Mouse (Mus musculus): ENCODE results near the gene Pld2. TPM values are rescaled to one million over a fixed set of nuclear protein-coding genes. Genes with fewer than 3 reads are reported as not detected.

Pld2 gene
- polyA plus RNA-seq, 1 experiment = 1.1 TPM

DNA sequence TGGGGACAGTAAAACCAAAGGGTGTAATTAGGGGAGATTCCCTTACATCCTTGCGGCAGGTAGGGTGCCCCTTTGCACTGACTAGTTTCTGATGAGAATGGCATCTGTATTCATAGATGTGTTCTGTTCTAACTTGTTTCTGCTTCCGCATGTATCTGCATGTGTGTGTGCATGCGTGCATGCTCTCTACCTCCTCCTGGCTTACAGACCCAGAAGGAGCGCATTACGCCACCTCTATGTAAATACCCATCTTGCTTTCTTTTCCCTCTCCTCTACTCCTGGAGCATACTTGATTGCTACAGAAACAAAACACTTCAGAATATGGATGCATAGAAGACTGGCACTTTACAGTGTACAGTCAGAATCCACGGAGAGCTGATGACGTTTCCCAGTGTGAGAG, 43.9 kb downstream of the Pld2 start:
- peak overlapping the region; percentile 79 for H3K4me3 ChIP-seq (replicated peaks)
- TF ChIP-seq FLI1 (IDR thresholded peaks at IDR 0.05; ENCODE audit: low read length) = no peak
- TF ChIP-seq GATA1 (IDR thresholded peaks at IDR 0.05; ENCODE audit: borderline replicate concordance, low read length) = no peak
- H3K27me3 ChIP-seq (replicated peaks) = no peaks in the 10 kb centered on the region
- peaks cover 100% of the 10 kb centered on the region for H3K4me1 ChIP-seq
- H3K36me3 ChIP-seq (replicated peaks; ENCODE audit: low read length) = peaks cover 68% of the 10 kb centered on the region
- H3K9me3 ChIP-seq = no peaks in the 10 kb centered on the region

DNA sequence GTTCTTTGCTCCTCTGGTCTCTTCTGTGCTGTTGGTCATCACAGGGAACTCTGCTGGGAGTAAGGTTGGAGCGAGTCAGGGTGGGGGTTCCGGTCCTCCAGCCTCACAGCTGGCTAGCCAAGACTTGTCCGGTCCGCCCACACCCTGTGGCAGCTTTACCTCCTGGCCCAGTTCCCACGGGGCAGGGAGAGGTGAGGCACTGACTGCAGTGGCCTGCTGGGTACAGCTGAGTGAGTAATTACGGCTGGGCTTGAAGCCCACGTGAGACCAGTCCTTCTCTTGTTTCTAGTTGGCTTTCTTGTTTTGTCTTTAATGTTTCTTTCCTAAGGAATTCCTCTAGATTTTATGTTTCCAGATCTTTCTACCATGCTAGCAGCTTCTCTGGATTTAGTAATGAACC, 45.6 kb downstream of the Pld2 start:
- peaks cover 98% of the 10 kb centered on the region for H3K4me1 ChIP-seq
- no peaks in the 10 kb centered on the region for H3K9me3 ChIP-seq
- H3K4me3 ChIP-seq (replicated peaks) = peak overlapping the region; percentile 62
- TF ChIP-seq GATA1 (IDR thresholded peaks at IDR 0.05; ENCODE audit: borderline replicate concordance, low read length) (no peak), FLI1 (IDR thresholded peaks at IDR 0.05; ENCODE audit: low read length) (no peak)
- peaks cover 68% of the 10 kb centered on the region for H3K36me3 ChIP-seq (replicated peaks; ENCODE audit: low read length)
- H3K27me3 ChIP-seq (replicated peaks) = no peaks in the 10 kb centered on the region

- Histone ChIP-seq H3K4me1 (peaks cover 98% of the 10 kb centered on the region), H3K36me3 (replicated peaks; ENCODE audit: low read length) (peaks cover 68% of the 10 kb centered on the region)
- TF ChIP-seq GATA1 (IDR thresholded peaks at IDR 0.05; ENCODE audit: borderline replicate concordance, low read length) (no peak), FLI1 (IDR thresholded peaks at IDR 0.05; ENCODE audit: low read length) (no peak)
Observed at GRCm38 (mm10) chr11:70586261-70586660, 46.4 kb downstream of the Pld2 start.

GRCm38 (mm10) chr11:70586954-70587353, 47.1 kb downstream of the Pld2 start:
- H3K27me3 ChIP-seq (replicated peaks) = no peaks in the 10 kb centered on the region
- H3K4me1 ChIP-seq = peaks cover 98% of the 10 kb centered on the region
- no peak for TF ChIP-seq GATA1 (IDR thresholded peaks at IDR 0.05; ENCODE audit: borderline replicate concordance, low read length)
- no peak for TF ChIP-seq FLI1 (IDR thresholded peaks at IDR 0.05; ENCODE audit: low read length)
- peak overlapping the region; percentile 48 for H3K4me3 ChIP-seq (replicated peaks)
- H3K36me3 ChIP-seq (replicated peaks; ENCODE audit: low read length) = peaks cover 64% of the 10 kb centered on the region
- H3K9me3 ChIP-seq = no peaks in the 10 kb centered on the region

More at GRCm38 (mm10) chr11:70586261-70586660, 46.4 kb downstream of the Pld2 start:
- peak overlapping the region; percentile 62 for H3K4me3 ChIP-seq (replicated peaks)
- H3K27me3 ChIP-seq (replicated peaks) = no peaks in the 10 kb centered on the region
- no peaks in the 10 kb centered on the region for H3K9me3 ChIP-seq

DNA sequence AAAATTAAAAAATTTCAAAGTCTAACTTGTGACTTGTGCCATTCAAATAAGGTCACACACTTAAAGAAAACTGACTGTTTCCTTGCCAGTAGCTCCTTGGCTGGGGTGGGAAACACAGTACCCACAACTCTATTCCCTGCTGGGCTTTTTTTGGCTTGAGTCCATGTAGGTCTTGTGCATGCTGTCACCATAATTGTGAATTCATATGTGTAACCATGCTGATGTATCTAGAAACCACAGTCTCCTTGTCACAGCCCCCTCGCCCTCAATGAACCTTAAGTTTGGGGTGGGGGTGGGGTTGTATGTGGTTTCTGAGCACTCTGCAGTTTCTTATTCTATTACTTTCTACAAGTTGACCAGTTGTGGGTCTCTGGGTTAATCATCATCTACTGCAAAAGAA, 51.9 kb downstream of the Pld2 start:
- H3K27me3 ChIP-seq (replicated peaks) = no peaks in the 10 kb centered on the region
- H3K36me3 ChIP-seq (replicated peaks; ENCODE audit: low read length) = peaks cover 75% of the 10 kb centered on the region
- TF ChIP-seq GATA1 (IDR thresholded peaks at IDR 0.05; ENCODE audit: borderline replicate concordance, low read length) (no peak), FLI1 (IDR thresholded peaks at IDR 0.05; ENCODE audit: low read length) (no peak)
- H3K4me1 ChIP-seq = peaks cover 98% of the 10 kb centered on the region
- no peaks in the 10 kb centered on the region for H3K9me3 ChIP-seq
- H3K4me3 ChIP-seq (replicated peaks) = peak overlapping the region; percentile 46

GRCm38 (mm10) chr11:70594253-70594989, 54.6 kb downstream of the Pld2 start:
- Histone ChIP-seq H3K27me3 (replicated peaks) (no peaks in the 10 kb centered on the region), H3K4me3 (replicated peaks) (peak overlapping the region; percentile 88), H3K4me1 (peaks cover 100% of the 10 kb centered on the region), H3K36me3 (replicated peaks; ENCODE audit: low read length) (peaks cover 81% of the 10 kb centered on the region), H3K9me3 (no peaks in the 10 kb centered on the region)
- TF ChIP-seq FLI1 (IDR thresholded peaks at IDR 0.05; ENCODE audit: low read length) = no peak

DNA sequence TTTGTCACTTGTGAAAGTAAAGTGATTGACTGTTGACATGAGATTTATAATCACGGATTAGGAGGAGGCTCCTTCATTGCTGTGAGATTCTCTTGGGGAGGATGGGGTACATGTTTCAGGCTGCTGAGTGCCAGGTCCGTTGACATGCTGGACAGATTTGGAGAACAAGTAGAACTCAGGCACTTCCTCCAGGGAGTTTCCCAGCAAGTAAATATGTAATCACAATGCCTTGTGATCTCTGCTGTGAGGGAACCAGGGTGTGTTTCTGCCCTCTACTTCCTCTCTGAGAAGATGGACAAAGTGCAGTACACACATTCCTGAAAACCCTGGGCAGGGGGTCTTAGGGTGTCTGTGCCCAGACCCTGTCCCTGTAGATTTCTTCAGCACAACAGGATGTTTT, 55.8 kb downstream of the Pld2 start:
- Histone ChIP-seq H3K4me1 (peaks cover 100% of the 10 kb centered on the region), H3K4me3 (replicated peaks) (peak overlapping the region; percentile 78), H3K27me3 (replicated peaks) (no peaks in the 10 kb centered on the region), H3K9me3 (no peaks in the 10 kb centered on the region), H3K36me3 (replicated peaks; ENCODE audit: low read length) (peaks cover 84% of the 10 kb centered on the region)
- TF ChIP-seq FLI1 (IDR thresholded peaks at IDR 0.05; ENCODE audit: low read length) (no peak), GATA1 (IDR thresholded peaks at IDR 0.05; ENCODE audit: borderline replicate concordance, low read length) (no peak)

- Histone ChIP-seq H3K27me3 (replicated peaks) (no peaks in the 10 kb centered on the region), H3K36me3 (replicated peaks; ENCODE audit: low read length) (peaks cover 82% of the 10 kb centered on the region), H3K9me3 (no peaks in the 10 kb centered on the region), H3K4me1 (peaks cover 98% of the 10 kb centered on the region), H3K4me3 (replicated peaks) (peak overlapping the region; percentile 54)
- TF ChIP-seq FLI1 (IDR thresholded peaks at IDR 0.05; ENCODE audit: low read length) (no peak), GATA1 (IDR thresholded peaks at IDR 0.05; ENCODE audit: borderline replicate concordance, low read length) (no peak)
Observed at GRCm38 (mm10) chr11:70596094-70596493, 56.2 kb downstream of the Pld2 start.

DNA sequence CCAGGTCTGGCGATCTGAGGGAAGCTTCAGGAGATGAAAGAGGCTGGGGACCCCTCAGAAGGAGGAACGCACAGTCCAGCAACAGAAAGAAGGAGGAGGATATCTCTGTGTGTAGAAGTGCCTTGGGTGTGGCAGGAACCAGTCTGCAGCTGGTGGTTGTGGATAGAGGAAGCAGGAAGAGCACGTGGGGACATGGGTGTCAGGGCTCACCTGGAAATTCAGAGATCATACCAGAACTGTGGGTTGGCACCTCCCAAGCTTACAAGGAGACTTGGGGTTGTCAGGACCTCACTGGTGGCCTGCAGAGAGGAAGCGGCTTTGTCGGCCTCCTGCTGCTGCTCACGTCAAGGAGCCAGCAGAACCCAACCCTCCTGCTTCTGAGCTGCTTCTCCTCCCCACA, 57.4 kb downstream of the Pld2 start:
- H3K36me3 ChIP-seq (replicated peaks; ENCODE audit: low read length) = peaks cover 90% of the 10 kb centered on the region
- H3K4me3 ChIP-seq (replicated peaks) = no peak overlapping the region
- H3K9me3 ChIP-seq = no peaks in the 10 kb centered on the region
- H3K4me1 ChIP-seq = peaks cover 96% of the 10 kb centered on the region
- TF ChIP-seq GATA1 (IDR thresholded peaks at IDR 0.05; ENCODE audit: borderline replicate concordance, low read length) (no peak), FLI1 (IDR thresholded peaks at IDR 0.05; ENCODE audit: low read length) (no peak)
- no peaks in the 10 kb centered on the region for H3K27me3 ChIP-seq (replicated peaks)

- Histone ChIP-seq H3K4me3 (replicated peaks) (no peak overlapping the region), H3K36me3 (replicated peaks; ENCODE audit: low read length) (peaks cover 95% of the 10 kb centered on the region), H3K9me3 (no peaks in the 10 kb centered on the region), H3K27me3 (replicated peaks) (no peaks in the 10 kb centered on the region), H3K4me1 (peaks cover 84% of the 10 kb centered on the region)
- TF ChIP-seq GATA1 (IDR thresholded peaks at IDR 0.05; ENCODE audit: borderline replicate concordance, low read length) (no peak), FLI1 (IDR thresholded peaks at IDR 0.05; ENCODE audit: low read length) (no peak)
Observed at GRCm38 (mm10) chr11:70598451-70598953, 58.6 kb downstream of the Pld2 start.
